Mouse (Mus musculus) hindbrain, embryonic 13.5 days (tissue): ENCODE measurements around the gene Camta1. TPM values are rescaled to one million over a fixed set of nuclear protein-coding genes. Genes with fewer than 3 reads are reported as not detected.

Experiments used
- ATAC-seq: fragments of 200-750 bp; cut with Nextera tagmentation; 2 replicates; pipeline ENCODE4 v1.8.0; 2017; ENCODE audit warnings: moderate TSS enrichment; ENCODE audit not compliant: low FRiP score
- H3K27ac ChIP-seq: fragments of 300-500 bp; sonication (generic); 2 replicates; pipeline ENCODE4 v1.5.1; 2015; ENCODE audit warnings: inconsistent platforms, mild to moderate bottlenecking, moderate library complexity
- H3K27me3 ChIP-seq: fragments of 300-500 bp; sonication (generic); 2 replicates; pipeline ENCODE4 v1.6.1; 2015; ENCODE audit warnings: mild to moderate bottlenecking, inconsistent platforms
- H3K36me3 ChIP-seq: fragments of 300-500 bp; sonication (generic); 2 replicates; pipeline ENCODE4 v1.6.1; 2015; ENCODE audit warnings: mild to moderate bottlenecking, inconsistent platforms
- H3K4me1 ChIP-seq: fragments of 300-500 bp; sonication (generic); replicated peaks from 2 replicates; pipeline ENCODE4 v1.6.1; 2015; ENCODE audit warnings: inconsistent platforms
- H3K4me2 ChIP-seq: fragments of 300-500 bp; sonication (generic); 2 replicates; pipeline ENCODE4 v1.6.1; 2015; ENCODE audit warnings: inconsistent platforms, mild to moderate bottlenecking, moderate library complexity
- H3K4me3 ChIP-seq: fragments of 300-500 bp; sonication (generic); 2 replicates; pipeline ENCODE4 v1.5.1; 2015; ENCODE audit warnings: mild to moderate bottlenecking, inconsistent platforms
- H3K9ac ChIP-seq: fragments of 300-500 bp; sonication (generic); 2 replicates; pipeline ENCODE4 v1.6.1; 2015; ENCODE audit warnings: mild to moderate bottlenecking, inconsistent platforms
- H3K9me3 ChIP-seq: fragments of 300-500 bp; sonication (generic); 2 replicates; pipeline ENCODE4 v1.6.1; 2016; ENCODE audit warnings: inconsistent platforms
- WGBS: fragments of 180-500 bp; shearing (Covaris S2); methylation state at CpG from one replicate; pipeline ENCODE4 v1.1.7; 2015; 5-methylcytosine and 5-hydroxymethylcytosine counted together
- polyA plus RNA-seq: library from polyadenylated mRNA; unstranded; fragments of >200 nt; fragmentation: Nextera tagmentation; extraction: Ambion mirVana; gene quantifications from 2 replicates; pipeline ENCODE4 v1.2.1, GENCODE M21; 2015

Camta1 gene
- polyA plus RNA-seq, 1 experiment from 2014 or later: 159 TPM

DNA sequence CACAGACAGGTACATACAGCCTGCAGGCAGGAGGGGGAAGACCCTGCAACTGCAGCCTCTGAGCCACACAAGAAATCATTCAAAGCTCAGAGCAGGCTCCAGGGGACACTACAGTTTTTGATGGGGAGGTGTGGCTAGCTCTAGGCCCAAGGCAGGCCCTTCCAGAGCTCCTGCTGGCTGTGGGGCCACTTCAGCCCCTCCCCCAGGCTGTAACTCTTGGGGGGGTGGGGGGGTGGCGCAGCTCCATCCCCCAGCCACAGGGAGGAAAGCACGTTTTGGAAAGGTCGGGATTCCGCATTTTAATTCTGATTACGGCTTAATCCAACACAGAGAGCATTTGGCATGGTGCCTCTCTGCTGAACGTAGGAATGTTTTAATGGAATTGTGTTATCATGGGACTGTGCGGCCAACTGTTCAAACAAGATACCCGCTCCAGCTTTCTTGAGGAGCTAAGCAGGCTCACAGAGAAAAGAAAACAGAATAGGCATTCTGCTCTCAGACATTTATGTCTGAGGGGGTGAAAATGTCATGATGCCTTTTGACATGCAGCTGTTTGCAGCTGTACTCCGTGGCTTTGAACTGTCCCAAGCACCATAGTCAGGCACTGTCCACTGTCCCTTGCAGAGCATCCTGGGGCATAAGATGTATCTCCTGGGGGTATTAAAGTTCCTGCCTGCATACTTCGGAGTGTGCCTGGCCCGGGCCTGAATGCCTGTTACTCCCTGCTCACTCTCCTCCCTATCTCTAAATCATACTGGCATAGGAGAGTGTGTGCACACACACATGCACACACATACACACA, 344.5 kb downstream of the Camta1 start:
- no peak overlapping the region for H3K4me3 ChIP-seq
- peaks cover 30% of the 10 kb centered on the region for H3K4me1 ChIP-seq
- H3K4me2 ChIP-seq: no peak overlapping the region
- peak overlapping the region; percentile 77 for H3K27ac ChIP-seq
- WGBS: 24% methylated on average over 11 of the region's 11 CpGs
- no peaks in the 10 kb centered on the region for H3K9me3 ChIP-seq
- H3K9ac ChIP-seq: no peak overlapping the region; the same call in 1 of the 2 replicates
- ATAC-seq: peak; percentile 57
- no peaks in the 10 kb centered on the region for H3K36me3 ChIP-seq
- H3K27me3 ChIP-seq: no peaks in the 10 kb centered on the region

DNA sequence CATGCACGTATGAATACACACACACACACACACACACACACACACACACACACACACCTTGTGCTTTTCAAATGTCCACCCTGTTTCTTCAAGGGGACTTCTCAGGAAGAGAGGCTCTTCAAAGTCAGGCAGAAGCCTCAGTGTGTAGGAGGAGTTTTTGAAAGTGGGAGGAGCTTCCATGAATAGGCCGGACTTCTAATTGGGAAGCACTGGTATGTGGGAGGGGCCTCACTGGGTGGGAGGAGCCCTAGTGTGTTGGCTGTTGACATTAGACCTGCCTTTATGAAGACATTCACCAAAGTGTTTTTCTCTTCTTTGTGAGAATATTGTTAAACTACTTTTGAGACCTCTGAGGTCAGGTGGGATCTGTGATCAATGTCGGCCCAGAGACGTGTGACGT, 346.4 kb downstream of the Camta1 start:
- Histone ChIP-seq H3K9ac (no peak overlapping the region), H3K36me3 (no peaks in the 10 kb centered on the region), H3K4me2 (no peak overlapping the region), H3K4me3 (no peak overlapping the region), H3K4me1 (peaks cover 29% of the 10 kb centered on the region), H3K9me3 (no peaks in the 10 kb centered on the region), H3K27ac (no peak overlapping the region), H3K27me3 (no peaks in the 10 kb centered on the region)
- WGBS: 87% methylated on average over 5 of the region's 5 CpGs
- ATAC-seq: no peak

DNA sequence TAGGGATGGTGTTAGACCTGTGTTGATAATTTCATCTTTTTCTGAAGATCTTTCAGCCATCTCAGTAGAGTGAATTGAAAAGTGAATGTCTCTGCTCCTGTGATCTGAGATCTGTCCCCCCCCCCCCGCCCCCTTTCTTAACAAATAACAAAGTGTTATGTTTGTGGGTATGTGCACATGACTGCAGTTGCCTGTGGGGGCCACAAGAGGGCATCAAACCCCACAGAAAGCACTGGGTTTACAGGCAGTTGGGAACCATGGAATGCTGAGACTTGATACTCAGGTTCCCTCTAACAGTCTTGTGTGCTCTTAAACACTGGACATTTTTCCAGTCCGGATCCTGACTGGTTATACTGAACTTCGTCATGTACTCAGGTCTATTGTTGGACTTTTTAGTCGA, 350.6 kb downstream of the Camta1 start:
- ATAC-seq: no peak
- Histone ChIP-seq H3K36me3 (no peaks in the 10 kb centered on the region), H3K4me1 (peaks cover 2% of the 10 kb centered on the region; the same call in 1 of the 2 replicates), H3K9me3 (no peaks in the 10 kb centered on the region), H3K4me3 (no peak overlapping the region), H3K27ac (no peak overlapping the region), H3K9ac (no peak overlapping the region), H3K27me3 (no peaks in the 10 kb centered on the region), H3K4me2 (no peak overlapping the region)
- 91% methylated on average over 4 of the region's 4 CpGs for WGBS

DNA sequence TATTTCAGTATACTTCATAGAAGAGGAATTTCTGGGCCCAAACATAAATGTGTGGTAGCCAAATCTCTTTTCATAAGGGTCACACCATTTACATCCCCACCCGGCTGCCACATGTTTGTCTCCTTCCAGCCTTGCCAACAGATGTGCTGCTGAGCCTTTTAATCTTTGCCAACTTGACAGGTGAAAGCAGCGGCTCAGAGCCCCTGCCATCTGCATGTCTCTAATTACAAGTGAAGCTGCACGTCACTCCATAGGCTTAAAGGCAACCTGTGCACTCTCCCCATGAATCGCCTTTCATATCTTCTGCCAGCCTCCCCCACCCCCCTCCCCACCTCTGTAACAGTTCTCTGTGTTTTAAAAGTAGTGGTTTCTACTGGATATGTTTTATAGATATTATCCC, 351.3 kb downstream of the Camta1 start:
- H3K36me3 ChIP-seq: no peaks in the 10 kb centered on the region
- no peak overlapping the region for H3K9ac ChIP-seq
- no peak overlapping the region for H3K4me2 ChIP-seq
- WGBS: 55% methylated on average over 4 of the region's 4 CpGs
- H3K9me3 ChIP-seq: no peaks in the 10 kb centered on the region
- no peak overlapping the region for H3K4me3 ChIP-seq
- ATAC-seq: no peak
- peaks cover 4% of the 10 kb centered on the region; the same call in 1 of the 2 replicates for H3K4me1 ChIP-seq
- H3K27me3 ChIP-seq: no peaks in the 10 kb centered on the region
- no peak overlapping the region for H3K27ac ChIP-seq

DNA sequence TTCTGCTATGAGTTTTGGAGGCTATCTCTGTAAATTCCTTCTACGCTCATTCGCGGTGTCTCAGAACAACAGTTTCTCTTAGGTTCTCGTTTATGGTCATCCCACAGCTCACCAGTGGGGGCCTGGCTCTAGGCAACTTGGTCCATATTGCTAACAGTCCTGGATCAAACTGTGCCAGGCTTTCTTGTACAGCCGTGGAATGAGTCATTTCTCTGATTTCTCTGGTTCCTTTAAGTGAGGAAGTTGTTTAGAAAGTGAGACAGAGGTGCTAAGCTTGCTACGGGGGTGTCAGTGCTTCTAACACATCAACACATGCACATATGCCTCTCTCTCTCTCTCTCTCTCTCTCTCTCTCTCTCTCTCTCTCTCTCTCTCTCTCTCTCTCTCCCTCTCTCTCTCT, 355.0 kb downstream of the Camta1 start:
- WGBS: 88% methylated on average over 6 of the region's 6 CpGs
- Histone ChIP-seq H3K4me1 (peaks cover 9% of the 10 kb centered on the region; the same call in 1 of the 2 replicates), H3K4me3 (no peak overlapping the region), H3K9me3 (no peaks in the 10 kb centered on the region), H3K36me3 (no peaks in the 10 kb centered on the region), H3K9ac (no peak overlapping the region), H3K27ac (no peak overlapping the region), H3K4me2 (no peak overlapping the region), H3K27me3 (no peaks in the 10 kb centered on the region)
- no peak for ATAC-seq

DNA sequence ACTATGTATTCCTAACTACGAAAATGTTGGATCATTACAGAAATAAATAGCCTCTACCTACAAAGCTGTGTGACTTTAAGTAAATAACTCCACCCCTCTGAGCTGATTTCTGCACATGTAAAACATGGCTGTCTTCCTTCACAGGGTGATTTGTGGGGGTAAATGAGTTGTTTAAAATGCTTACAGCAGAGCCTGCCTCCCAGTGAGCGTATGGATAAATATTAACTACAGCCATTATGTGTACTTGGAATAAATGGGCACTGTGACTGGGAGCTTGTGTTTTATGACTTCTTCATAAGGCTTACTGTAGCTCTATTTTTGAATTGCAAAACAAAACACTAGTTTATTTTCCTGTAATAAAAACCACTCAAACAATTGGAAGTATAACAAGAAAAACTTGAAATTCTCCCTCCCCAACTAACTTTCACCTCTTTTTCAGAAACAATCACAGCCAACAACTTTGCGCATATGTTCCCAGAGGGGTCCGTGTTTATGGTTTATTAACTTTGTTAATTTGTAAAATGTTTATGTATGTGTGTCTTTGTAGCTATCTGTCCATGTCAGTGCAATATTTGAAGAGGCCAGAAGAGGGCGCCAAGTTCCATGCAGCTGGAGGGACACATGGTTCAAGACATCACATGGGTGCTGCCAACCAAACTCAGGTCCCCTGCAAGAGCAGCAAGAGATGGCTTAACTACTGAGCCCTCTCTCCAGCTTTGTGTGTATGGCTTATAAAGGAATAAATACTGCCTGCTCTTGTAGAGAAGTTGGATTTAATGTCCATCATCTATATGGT, 363.0 kb downstream of the Camta1 start:
- Histone ChIP-seq H3K4me2 (no peak overlapping the region), H3K36me3 (no peaks in the 10 kb centered on the region), H3K9ac (no peak overlapping the region), H3K4me1 (0 out of 2 replicates have a peak, but pooled peaks cover 7% of the 10 kb centered on the region), H3K4me3 (no peak overlapping the region), H3K27me3 (no peaks in the 10 kb centered on the region), H3K27ac (no peak overlapping the region), H3K9me3 (peaks cover 5% of the 10 kb centered on the region; the same call in 1 of the 2 replicates)
- 82% methylated on average over 5 of the region's 5 CpGs for WGBS
- no peak for ATAC-seq

DNA sequence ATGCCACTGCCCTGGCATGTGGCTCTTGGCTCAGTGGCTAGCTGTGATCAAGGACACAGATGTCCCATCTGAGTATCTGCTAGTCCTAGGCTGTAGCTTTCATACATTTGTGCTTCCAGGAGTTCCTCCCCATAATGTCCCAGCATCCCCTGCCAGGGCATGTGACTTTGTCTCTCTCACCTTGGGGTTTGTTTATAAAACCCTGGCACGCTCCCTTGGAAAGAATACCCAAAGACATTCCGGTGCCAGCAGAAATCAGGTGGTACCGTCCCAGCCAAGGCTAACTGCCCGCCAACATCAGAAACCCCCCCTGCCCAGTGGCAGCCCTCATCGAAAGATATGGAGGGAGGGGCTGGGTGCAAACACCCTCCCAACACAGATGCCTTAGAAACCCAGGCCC, 365.1 kb downstream of the Camta1 start:
- Histone ChIP-seq H3K4me2 (no peak overlapping the region), H3K9me3 (peaks cover 5% of the 10 kb centered on the region; the same call in 1 of the 2 replicates), H3K9ac (no peak overlapping the region), H3K27ac (no peak overlapping the region), H3K36me3 (no peaks in the 10 kb centered on the region), H3K27me3 (no peaks in the 10 kb centered on the region), H3K4me3 (no peak overlapping the region), H3K4me1 (0 out of 2 replicates have a peak, but pooled peaks cover 7% of the 10 kb centered on the region)
- ATAC-seq: no peak
- 87% methylated on average over 5 of the region's 5 CpGs for WGBS

DNA sequence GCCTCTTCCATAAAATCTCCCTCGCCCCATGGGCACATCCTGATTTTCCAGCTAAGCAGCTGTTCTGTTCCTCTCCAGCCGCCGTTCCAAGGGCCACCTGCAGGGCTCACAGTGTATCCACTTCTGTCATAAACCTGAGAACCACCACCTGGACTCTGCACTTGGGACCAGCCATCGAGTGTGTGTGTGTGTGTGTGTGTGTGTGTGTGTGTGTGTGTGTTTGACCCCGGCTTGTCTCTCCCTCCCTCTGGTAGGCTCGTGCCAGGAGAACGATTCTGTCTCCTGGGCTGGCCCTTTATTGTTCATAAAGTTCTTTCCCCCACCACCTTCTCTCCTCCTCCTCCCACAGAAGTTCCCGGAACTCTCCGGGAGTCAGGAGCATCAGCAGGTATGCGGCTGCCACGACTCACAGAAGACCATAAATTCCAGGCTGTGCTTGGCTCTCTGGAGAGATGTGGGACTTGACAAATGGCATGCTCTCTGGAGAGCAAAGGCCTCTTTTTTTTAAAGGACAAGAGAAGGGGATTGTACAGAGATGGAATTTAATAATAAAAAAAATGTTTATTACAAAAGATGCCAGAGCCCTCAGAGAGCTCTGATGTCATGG, 366.3 kb downstream of the Camta1 start:
- Histone ChIP-seq H3K9me3 (peaks cover 5% of the 10 kb centered on the region; the same call in 1 of the 2 replicates), H3K36me3 (no peaks in the 10 kb centered on the region), H3K4me2 (no peak overlapping the region), H3K4me1 (0 out of 2 replicates have a peak, but pooled peaks cover 7% of the 10 kb centered on the region), H3K27me3 (no peaks in the 10 kb centered on the region), H3K9ac (no peak overlapping the region), H3K4me3 (no peak overlapping the region), H3K27ac (no peak overlapping the region)
- WGBS: 79% methylated on average over 9 of the region's 11 CpGs
- no peak for ATAC-seq

DNA sequence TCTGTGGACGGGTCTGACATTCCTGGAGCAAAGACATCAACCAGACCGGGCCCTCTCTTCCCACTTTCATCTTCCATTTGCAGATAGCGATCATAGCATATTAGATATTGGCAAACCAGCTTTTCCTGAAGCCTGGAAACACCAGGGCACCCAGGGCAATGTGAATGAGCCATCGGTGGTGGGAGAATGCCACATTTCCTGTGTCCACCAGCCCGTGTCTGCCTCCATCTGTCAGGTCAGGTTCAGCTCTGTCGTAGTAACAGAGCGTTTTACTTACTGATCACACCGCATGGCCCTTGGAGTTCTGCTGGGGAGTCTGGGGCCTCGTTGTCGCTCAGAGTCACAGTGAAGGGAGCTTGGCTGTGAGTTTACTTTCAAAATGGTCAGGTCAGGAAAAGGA, 368.9 kb downstream of the Camta1 start:
- no peak overlapping the region for H3K4me2 ChIP-seq
- no peaks in the 10 kb centered on the region for H3K27me3 ChIP-seq
- no peaks in the 10 kb centered on the region for H3K36me3 ChIP-seq
- no peaks in the 10 kb centered on the region for H3K9me3 ChIP-seq
- WGBS: 75% methylated on average over 10 of the region's 10 CpGs
- H3K9ac ChIP-seq: no peak overlapping the region
- 0 out of 2 replicates have a peak, but pooled peaks cover 7% of the 10 kb centered on the region for H3K4me1 ChIP-seq
- ATAC-seq: no peak
- no peak overlapping the region; the same call in 1 of the 2 replicates for H3K27ac ChIP-seq
- no peak overlapping the region for H3K4me3 ChIP-seq

DNA sequence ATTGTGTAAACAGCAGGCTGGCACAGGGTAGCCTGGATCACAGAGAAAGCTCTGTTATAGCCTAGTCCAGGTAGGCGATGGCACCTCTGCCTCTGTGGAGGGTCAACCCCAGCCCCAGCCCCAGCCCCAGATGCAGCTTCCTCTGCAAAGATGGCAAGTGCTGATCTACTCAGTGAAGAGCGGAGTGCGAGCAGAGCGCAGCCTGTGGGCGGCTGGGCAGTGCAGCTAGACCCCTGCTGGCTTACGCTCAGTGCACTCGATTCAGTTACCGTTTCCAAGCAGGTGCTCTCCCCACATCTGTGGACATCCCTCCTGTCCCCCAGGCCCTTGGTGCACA, 377.7 kb downstream of the Camta1 start:
- Histone ChIP-seq H3K4me2 (no peak overlapping the region), H3K27ac (peak overlapping the region; percentile 66)
- ATAC-seq: no peak

DNA sequence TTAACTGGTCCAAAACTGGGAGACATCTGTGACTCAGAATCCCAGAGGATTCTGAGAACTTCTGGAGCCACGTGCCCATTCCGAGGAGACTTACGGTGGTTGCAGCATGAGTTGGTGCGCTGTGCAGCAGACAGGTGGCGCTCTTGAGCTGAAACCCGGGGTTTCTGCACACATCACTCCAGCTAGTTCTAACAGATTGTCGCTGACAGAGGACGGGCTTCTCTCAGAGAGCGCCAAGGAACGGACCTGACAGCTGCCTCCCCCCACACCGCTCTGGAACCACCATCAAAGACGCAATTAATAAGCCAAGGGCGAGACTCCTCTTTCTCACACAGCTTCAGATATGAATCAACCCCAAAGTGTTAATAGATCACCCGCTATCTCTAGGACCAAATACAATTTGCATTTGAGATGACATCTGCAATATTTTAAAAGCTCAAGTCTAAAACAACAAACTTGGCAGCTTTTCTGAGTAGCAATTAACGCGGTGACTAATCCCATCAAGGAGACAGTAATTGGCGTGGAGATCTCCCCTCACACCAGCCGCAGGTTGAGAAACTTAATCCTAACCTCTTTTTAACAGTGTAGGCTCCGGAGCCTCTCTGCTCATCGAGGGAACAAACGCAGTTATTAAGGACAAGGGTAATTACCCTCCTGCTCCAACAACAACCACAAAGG, 378.2 kb downstream of the Camta1 start:
- peak; percentile 74; the same call in 1 of the 2 replicates for ATAC-seq
- H3K4me2 ChIP-seq: no peak overlapping the region
- H3K9ac ChIP-seq: no peak overlapping the region
- no peaks in the 10 kb centered on the region for H3K9me3 ChIP-seq
- H3K4me3 ChIP-seq: no peak overlapping the region
- H3K36me3 ChIP-seq: no peaks in the 10 kb centered on the region
- peak overlapping the region; percentile 66 for H3K27ac ChIP-seq
- H3K4me1 ChIP-seq: peaks cover 12% of the 10 kb centered on the region
- WGBS: 17% methylated on average over 21 of the region's 21 CpGs
- peaks cover 8% of the 10 kb centered on the region for H3K27me3 ChIP-seq

More for the DNA sequence above, 377.7 kb downstream of the Camta1 start:
- no peaks in the 10 kb centered on the region for H3K9me3 ChIP-seq
- peaks cover 8% of the 10 kb centered on the region for H3K27me3 ChIP-seq
- H3K4me3 ChIP-seq: no peak overlapping the region
- WGBS: 69% methylated on average over 8 of the region's 8 CpGs
- H3K9ac ChIP-seq: no peak overlapping the region
- no peaks in the 10 kb centered on the region for H3K36me3 ChIP-seq
- H3K4me1 ChIP-seq: peaks cover 12% of the 10 kb centered on the region

DNA sequence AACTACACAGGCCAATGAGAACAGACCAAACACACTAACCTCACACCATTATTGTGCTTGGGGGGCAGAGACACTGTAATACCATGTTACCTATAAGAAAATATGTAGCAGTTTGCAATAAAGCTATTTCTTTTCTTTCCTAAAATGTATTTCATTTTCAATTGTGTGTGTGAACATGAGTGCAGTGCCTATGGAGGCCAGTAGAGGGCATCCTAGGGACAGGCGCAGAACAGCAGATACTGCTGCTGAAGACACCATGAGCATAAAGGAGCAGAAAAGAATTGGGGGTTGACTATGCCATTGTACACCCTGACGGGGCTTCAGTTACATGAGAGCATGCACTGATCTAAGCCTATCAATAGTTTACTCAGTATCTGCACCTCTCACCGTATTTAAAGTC, 380.7 kb downstream of the Camta1 start:
- 95% methylated on average over 3 of the region's 3 CpGs for WGBS
- ATAC-seq: no peak
- no peaks in the 10 kb centered on the region for H3K9me3 ChIP-seq
- no peak overlapping the region for H3K27ac ChIP-seq
- H3K4me1 ChIP-seq: peaks cover 15% of the 10 kb centered on the region
- H3K36me3 ChIP-seq: no peaks in the 10 kb centered on the region
- H3K4me2 ChIP-seq: no peak overlapping the region
- peaks cover 9% of the 10 kb centered on the region for H3K27me3 ChIP-seq
- H3K9ac ChIP-seq: no peak overlapping the region
- no peak overlapping the region for H3K4me3 ChIP-seq
